Mouse (Mus musculus) liver, embryonic 13.5 days (tissue): ENCODE measurements at regions not wholly inside any gene's neighbourhood (a gene's known extent, or its start where the extent isn't known, plus 50 kb on each side); places are given as distances from the start of the nearest gene placed in this dataset.

Experiments
- ATAC-seq: fragments of 200-750 bp; cut with Nextera tagmentation; 2 replicates; pipeline ENCODE4 v1.8.0; 2017; ENCODE audit warnings: low read depth, mild to moderate bottlenecking, moderate number of reproducible peaks, moderate library complexity
- DNase-seq: peaks from one replicate; pipeline ENCODE4 v3.0.0; 2022
- H3K27ac ChIP-seq: fragments of 300-500 bp; sonication (generic); 2 replicates; pipeline ENCODE4 v1.5.1; 2015; ENCODE audit warnings: moderate library complexity, mild to moderate bottlenecking, inconsistent platforms
- H3K27me3 ChIP-seq: fragments of 300-500 bp; sonication (generic); 2 replicates; pipeline ENCODE4 v1.6.1; 2015; ENCODE audit warnings: mild to moderate bottlenecking, inconsistent platforms
- H3K36me3 ChIP-seq: fragments of 300-500 bp; sonication (generic); 2 replicates; pipeline ENCODE4 v1.6.1; 2015; ENCODE audit warnings: mild to moderate bottlenecking, inconsistent platforms
- H3K4me1 ChIP-seq: fragments of 300-500 bp; sonication (generic); replicated peaks from 2 replicates; pipeline ENCODE4 v1.6.1; 2015; ENCODE audit warnings: inconsistent platforms
- H3K4me2 ChIP-seq: fragments of 300-500 bp; sonication (generic); 2 replicates; pipeline ENCODE4 v1.6.1; 2015; ENCODE audit warnings: inconsistent platforms, mild to moderate bottlenecking, moderate library complexity
- H3K4me3 ChIP-seq: fragments of 300-500 bp; sonication (generic); replicated peaks from 2 replicates; pipeline ENCODE4 v1.5.1; 2015; ENCODE audit warnings: mild to moderate bottlenecking, inconsistent platforms
- H3K9ac ChIP-seq: fragments of 300-500 bp; sonication (generic); 2 replicates; pipeline ENCODE4 v1.6.1; 2015; ENCODE audit warnings: mild to moderate bottlenecking, inconsistent platforms
- H3K9me3 ChIP-seq: fragments of 300-500 bp; sonication (generic); replicated peaks from 2 replicates; pipeline ENCODE4 v1.6.1; 2016; ENCODE audit warnings: inconsistent platforms
- WGBS: fragments of 180-500 bp; shearing (Covaris S2); methylation state at CpG from one replicate; pipeline ENCODE4 v1.1.7; 2015; ENCODE audit not compliant: insufficient replicate concordance; 5-methylcytosine and 5-hydroxymethylcytosine counted together

DNA sequence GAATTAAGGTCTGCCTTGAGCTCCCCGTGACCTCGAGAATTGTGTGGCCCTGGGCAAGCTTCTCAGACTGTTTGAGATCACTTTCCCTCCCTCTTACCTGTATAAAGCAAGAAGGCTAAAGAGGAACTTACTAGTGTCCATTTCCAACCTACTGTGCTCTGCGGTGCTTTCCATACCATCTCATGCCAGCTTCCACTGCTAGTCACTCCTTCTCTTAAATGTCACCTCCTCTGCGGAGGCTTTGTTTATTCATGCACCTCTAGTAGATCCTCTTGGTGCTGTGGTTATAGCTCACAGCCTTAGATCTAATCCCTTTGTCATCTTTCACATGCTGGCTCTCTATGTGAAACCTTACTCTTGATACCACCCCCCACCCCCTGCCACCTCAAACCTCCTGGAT is 2310.3 kb upstream of the Lrrc6 start:
- DNase-seq (no peak), ATAC-seq (no peak)
- Histone ChIP-seq H3K9ac (no peak overlapping the region), H3K27ac (no peak overlapping the region), H3K4me2 (no peak overlapping the region), H3K9me3 (no peaks in the 10 kb centered on the region; the same call in 1 of the 2 replicates), H3K27me3 (no peaks in the 10 kb centered on the region), H3K4me1 (no peaks in the 10 kb centered on the region), H3K4me3 (no peak overlapping the region), H3K36me3 (no peaks in the 10 kb centered on the region)
- 76% methylated on average over 4 of the region's 4 CpGs for WGBS

DNA sequence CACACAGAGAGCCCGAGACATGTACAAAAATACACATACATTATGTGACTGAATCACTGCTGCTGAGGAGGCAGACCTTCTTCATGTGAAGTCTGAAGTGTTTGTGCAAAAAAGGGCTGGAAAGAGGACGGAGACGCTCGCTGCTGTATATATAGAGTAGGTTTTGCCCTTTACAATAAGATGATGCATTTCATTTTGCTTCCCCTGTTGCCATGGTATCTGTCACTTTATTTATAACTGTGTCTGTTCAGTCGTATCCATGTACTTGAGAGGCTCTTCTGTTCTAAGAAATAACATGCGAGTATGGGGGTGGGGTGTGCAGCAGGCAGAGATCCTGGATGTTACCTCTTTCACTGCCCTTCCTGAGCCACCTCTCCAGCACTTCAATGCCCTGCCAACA is 2309.9 kb upstream of the Lrrc6 start:
- Histone ChIP-seq H3K4me1 (no peaks in the 10 kb centered on the region), H3K4me2 (no peak overlapping the region), H3K4me3 (no peak overlapping the region), H3K27ac (no peak overlapping the region), H3K36me3 (no peaks in the 10 kb centered on the region), H3K27me3 (no peaks in the 10 kb centered on the region), H3K9ac (no peak overlapping the region), H3K9me3 (no peaks in the 10 kb centered on the region; the same call in 1 of the 2 replicates)
- ATAC-seq (no peak), DNase-seq (no peak)
- 72% methylated on average over 6 of the region's 6 CpGs for WGBS

GRCm38 (mm10) chr15:68808175-68808574 is 2307.5 kb upstream of the Lrrc6 start:
- Histone ChIP-seq H3K4me3 (no peak overlapping the region), H3K4me2 (no peak overlapping the region), H3K27me3 (no peaks in the 10 kb centered on the region), H3K27ac (no peak overlapping the region), H3K9me3 (no peaks in the 10 kb centered on the region; the same call in 1 of the 2 replicates), H3K36me3 (no peaks in the 10 kb centered on the region), H3K9ac (no peak overlapping the region), H3K4me1 (no peaks in the 10 kb centered on the region)
- no peak for ATAC-seq
- no peak for DNase-seq
- 76% methylated on average over 1 of the region's 1 CpGs for WGBS

GRCm38 (mm10) chr15:68804254-68804653 is 2303.5 kb upstream of the Lrrc6 start:
- H3K4me3 ChIP-seq, result no peak overlapping the region
- H3K36me3 ChIP-seq, result no peaks in the 10 kb centered on the region
- H3K27me3 ChIP-seq, result no peaks in the 10 kb centered on the region
- H3K9me3 ChIP-seq, result no peaks in the 10 kb centered on the region
- no peak for ATAC-seq
- 90% methylated on average over 1 of the region's 1 CpGs for WGBS
- H3K4me2 ChIP-seq, result no peak overlapping the region
- H3K4me1 ChIP-seq, result no peaks in the 10 kb centered on the region
- no peak for DNase-seq
- H3K9ac ChIP-seq, result no peak overlapping the region
- H3K27ac ChIP-seq, result no peak overlapping the region

DNA sequence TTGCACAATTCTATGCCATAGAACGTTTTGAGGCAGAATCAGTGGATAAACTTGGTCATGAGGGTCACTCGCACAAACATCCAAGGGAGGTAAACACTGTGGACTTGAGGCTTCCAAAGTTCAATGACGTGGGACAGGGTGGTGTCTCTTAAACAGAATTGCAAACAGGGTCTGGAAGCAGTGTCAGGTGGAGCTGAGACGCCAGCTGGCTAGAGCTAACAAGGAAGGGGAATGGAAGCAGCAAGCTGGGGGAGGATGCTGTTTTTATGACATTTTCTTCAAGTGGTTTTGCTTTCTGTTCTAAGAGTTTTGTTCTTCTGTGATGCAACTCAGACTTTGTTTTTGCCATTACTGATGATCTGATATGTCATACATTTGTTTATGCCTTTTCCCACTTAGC is 2301.1 kb upstream of the Lrrc6 start:
- H3K9ac ChIP-seq, result no peak overlapping the region
- no peak overlapping the region for H3K4me2 ChIP-seq
- no peaks in the 10 kb centered on the region for H3K9me3 ChIP-seq
- H3K27ac ChIP-seq, result no peak overlapping the region
- no peak overlapping the region for H3K4me3 ChIP-seq
- DNase-seq (no peak), ATAC-seq (no peak)
- WGBS, result 56% methylated on average over 4 of the region's 4 CpGs
- no peaks in the 10 kb centered on the region for H3K27me3 ChIP-seq
- H3K4me1 ChIP-seq, result no peaks in the 10 kb centered on the region
- no peaks in the 10 kb centered on the region for H3K36me3 ChIP-seq

- no peak for DNase-seq
- WGBS, result 57% methylated on average over 2 of the region's 2 CpGs
- Histone ChIP-seq H3K9me3 (no peaks in the 10 kb centered on the region), H3K27ac (no peak overlapping the region), H3K27me3 (no peaks in the 10 kb centered on the region), H3K4me1 (no peaks in the 10 kb centered on the region), H3K4me3 (no peak overlapping the region), H3K4me2 (no peak overlapping the region), H3K9ac (no peak overlapping the region), H3K36me3 (no peaks in the 10 kb centered on the region)
- ATAC-seq, result no peak
These were observed 2296.7 kb upstream of the Lrrc6 start for GRCm38 (mm10) chr15:68797406-68797805.

- Histone ChIP-seq H3K36me3 (no peaks in the 10 kb centered on the region), H3K27ac (no peak overlapping the region), H3K4me2 (no peak overlapping the region), H3K9ac (no peak overlapping the region), H3K4me1 (no peaks in the 10 kb centered on the region), H3K9me3 (no peaks in the 10 kb centered on the region), H3K27me3 (no peaks in the 10 kb centered on the region), H3K4me3 (no peak overlapping the region)
- no peak for ATAC-seq
- 35% methylated on average over 4 of the region's 4 CpGs for WGBS
- no peak for DNase-seq
These were observed 2294.7 kb upstream of the Lrrc6 start for GRCm38 (mm10) chr15:68795239-68795960.

GRCm38 (mm10) chr15:68759948-68760347 is 2259.2 kb upstream of the Lrrc6 start:
- no peak overlapping the region for H3K9ac ChIP-seq
- no peaks in the 10 kb centered on the region for H3K4me1 ChIP-seq
- 58% methylated on average over 1 of the region's 1 CpGs for WGBS
- H3K4me2 ChIP-seq, result no peak overlapping the region
- H3K27ac ChIP-seq, result no peak overlapping the region
- DNase-seq, result no peak
- H3K36me3 ChIP-seq, result no peaks in the 10 kb centered on the region
- no peak overlapping the region for H3K4me3 ChIP-seq
- ATAC-seq, result no peak
- no peaks in the 10 kb centered on the region for H3K27me3 ChIP-seq
- H3K9me3 ChIP-seq, result no peaks in the 10 kb centered on the region

- Histone ChIP-seq H3K4me2 (no peak overlapping the region), H3K4me3 (no peak overlapping the region), H3K9me3 (no peaks in the 10 kb centered on the region), H3K27me3 (no peaks in the 10 kb centered on the region), H3K27ac (no peak overlapping the region), H3K36me3 (no peaks in the 10 kb centered on the region), H3K9ac (no peak overlapping the region), H3K4me1 (no peaks in the 10 kb centered on the region)
- ATAC-seq (no peak), DNase-seq (no peak)
- 60% methylated on average over 1 of the region's 1 CpGs for WGBS
These were observed 2254.5 kb upstream of the Lrrc6 start for GRCm38 (mm10) chr15:68755255-68755654.

DNA sequence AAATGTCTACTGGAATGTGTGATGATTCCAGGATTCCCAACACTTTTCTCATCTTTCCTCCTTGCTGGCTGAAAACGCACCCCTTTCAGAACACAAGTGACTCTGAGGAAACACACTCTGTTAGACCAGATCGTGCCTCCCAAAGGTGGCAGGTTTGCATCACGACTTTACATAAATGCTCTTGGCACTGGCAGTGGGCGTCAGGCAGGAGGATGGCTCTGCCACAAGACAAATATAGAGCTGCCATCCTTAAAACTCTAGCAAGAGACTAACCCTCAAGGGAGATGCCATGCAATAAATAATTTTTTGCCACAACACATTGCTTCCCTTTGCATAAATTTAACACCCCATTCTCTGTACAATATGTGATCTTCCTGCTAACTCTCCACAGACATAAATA is 2254.1 kb upstream of the Lrrc6 start:
- ATAC-seq (no peak), DNase-seq (no peak)
- no peaks in the 10 kb centered on the region for H3K9me3 ChIP-seq
- H3K4me3 ChIP-seq, result no peak overlapping the region
- no peak overlapping the region for H3K27ac ChIP-seq
- no peak overlapping the region for H3K9ac ChIP-seq
- no peaks in the 10 kb centered on the region for H3K27me3 ChIP-seq
- no peaks in the 10 kb centered on the region for H3K36me3 ChIP-seq
- no peak overlapping the region for H3K4me2 ChIP-seq
- H3K4me1 ChIP-seq, result no peaks in the 10 kb centered on the region
- WGBS, result 52% methylated on average over 4 of the region's 4 CpGs

- ATAC-seq (no peak), DNase-seq (no peak)
- 64% methylated on average over 7 of the region's 7 CpGs for WGBS
- Histone ChIP-seq H3K36me3 (no peaks in the 10 kb centered on the region), H3K4me3 (no peak overlapping the region), H3K9me3 (no peaks in the 10 kb centered on the region), H3K9ac (no peak overlapping the region), H3K27ac (no peak overlapping the region), H3K4me2 (no peak overlapping the region), H3K27me3 (no peaks in the 10 kb centered on the region), H3K4me1 (no peaks in the 10 kb centered on the region)
These were observed 2238.6 kb upstream of the Lrrc6 start for GRCm38 (mm10) chr15:68739344-68739743.

DNA sequence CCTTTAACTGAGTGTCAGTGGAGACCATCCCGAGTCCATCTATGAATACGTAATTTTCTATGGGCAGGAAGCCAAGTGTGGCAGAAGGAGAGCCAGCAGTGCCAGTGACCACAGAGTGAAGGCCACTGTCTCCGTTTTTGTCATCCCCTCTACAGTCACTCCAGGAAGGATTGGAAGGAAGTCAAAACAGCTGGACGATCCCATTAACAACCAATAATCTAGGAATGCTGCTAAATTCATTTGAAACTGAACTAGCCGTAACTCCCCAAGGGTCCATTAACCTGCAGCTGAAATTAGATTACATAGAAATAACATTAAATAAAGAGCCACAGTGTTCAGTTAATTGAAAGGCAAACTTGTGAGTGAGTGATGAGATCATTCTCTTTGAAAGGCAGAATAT is 2220.5 kb upstream of the Lrrc6 start:
- 60% methylated on average over 5 of the region's 5 CpGs for WGBS

More for the DNA sequence above, 2220.5 kb upstream of the Lrrc6 start:
- Histone ChIP-seq H3K4me3 (no peak overlapping the region), H3K4me2 (no peak overlapping the region), H3K27me3 (no peaks in the 10 kb centered on the region), H3K36me3 (no peaks in the 10 kb centered on the region), H3K9ac (no peak overlapping the region), H3K4me1 (no peaks in the 10 kb centered on the region), H3K27ac (no peak overlapping the region), H3K9me3 (no peaks in the 10 kb centered on the region)
- no peak for DNase-seq
- no peak for ATAC-seq
